Mouse (Mus musculus): ENCODE results near the gene Kcnj16.

DNA sequence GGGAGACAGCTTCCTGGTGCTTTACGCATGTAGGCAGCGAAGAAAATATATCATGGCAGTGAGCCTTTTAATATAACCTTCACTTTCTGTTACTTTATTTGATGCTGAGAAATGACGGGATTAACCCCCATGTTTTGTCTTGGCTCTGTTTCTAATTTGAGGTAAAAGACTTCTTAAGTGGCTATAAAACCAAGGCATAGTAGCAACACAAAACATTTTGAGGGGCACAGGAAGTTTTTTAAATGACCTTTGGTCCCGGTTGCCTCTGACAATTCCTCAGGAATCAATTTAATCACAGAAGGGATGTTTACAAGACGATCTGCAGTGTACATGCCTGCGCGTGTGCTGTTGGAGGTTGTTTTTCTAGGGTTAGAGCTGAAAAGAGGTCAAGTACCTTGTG lies 11.2 kb upstream of the Kcnj16 start:
- no peak for TF ChIP-seq GATA1 (IDR thresholded peaks at IDR 0.05; ENCODE audit: low read length)
- no peak for TF ChIP-seq TAL1 (IDR thresholded peaks at IDR 0.05; ENCODE audit: low read length)

Data from erythroblast, embryonic 14.5 days (primary cell).